Mouse (Mus musculus) hindbrain, embryonic 15.5 days (tissue): ENCODE data around the gene Enox1. TPM values are rescaled to one million over a fixed set of nuclear protein-coding genes. Genes with fewer than 3 reads are reported as not detected.

ENCODE experiments used
- ATAC-seq: fragments of 200-750 bp; cut with Nextera tagmentation; 2 replicates; pipeline ENCODE4 v1.8.0; 2017; ENCODE audit warnings: low read depth, moderate number of reproducible peaks, moderate TSS enrichment; ENCODE audit not compliant: low FRiP score
- H3K27ac ChIP-seq: fragments of 300-500 bp; sonication (generic); replicated peaks from 2 replicates; pipeline ENCODE4 v1.5.1; 2015; ENCODE audit warnings: mild to moderate bottlenecking, inconsistent platforms
- H3K27me3 ChIP-seq: fragments of 300-500 bp; sonication (generic); 2 replicates; pipeline ENCODE4 v1.6.1; 2015; ENCODE audit warnings: control low read depth, inconsistent platforms
- H3K36me3 ChIP-seq: fragments of 300-500 bp; sonication (generic); 2 replicates; pipeline ENCODE4 v1.6.1; 2015; ENCODE audit warnings: control low read depth, inconsistent platforms
- H3K4me1 ChIP-seq: fragments of 300-500 bp; sonication (generic); replicated peaks from 2 replicates; pipeline ENCODE4 v1.6.1; 2015; ENCODE audit warnings: control low read depth, inconsistent platforms
- H3K4me2 ChIP-seq: fragments of 300-500 bp; sonication (generic); 2 replicates; pipeline ENCODE4 v1.6.1; 2015; ENCODE audit warnings: moderate library complexity, mild to moderate bottlenecking, inconsistent platforms
- H3K4me3 ChIP-seq: fragments of 300-500 bp; sonication (generic); 2 replicates; pipeline ENCODE4 v1.5.1; 2015; ENCODE audit warnings: mild to moderate bottlenecking, inconsistent platforms
- H3K9ac ChIP-seq: fragments of 300-500 bp; sonication (generic); 2 replicates; pipeline ENCODE4 v1.6.1; 2015; ENCODE audit warnings: inconsistent platforms
- H3K9me3 ChIP-seq: fragments of 300-500 bp; sonication (generic); 2 replicates; pipeline ENCODE4 v1.6.1; 2016; ENCODE audit warnings: control low read depth, inconsistent platforms
- whole genome bisulfite sequencing: fragments of 180-500 bp; shearing (Covaris S2); methylation state at CpG from one replicate; pipeline ENCODE4 v1.1.7; 2015; 5-methylcytosine and 5-hydroxymethylcytosine counted together
- polyA plus RNA-seq: library from polyadenylated mRNA; unstranded; fragments of >200 nt; fragmentation: Nextera tagmentation; extraction: Ambion mirVana; gene quantifications from 2 replicates; pipeline ENCODE4 v1.2.1, GENCODE M21; 2015

Enox1 gene
- polyA plus RNA-seq, 1 experiment from 2014 or later: 43.5 TPM

DNA sequence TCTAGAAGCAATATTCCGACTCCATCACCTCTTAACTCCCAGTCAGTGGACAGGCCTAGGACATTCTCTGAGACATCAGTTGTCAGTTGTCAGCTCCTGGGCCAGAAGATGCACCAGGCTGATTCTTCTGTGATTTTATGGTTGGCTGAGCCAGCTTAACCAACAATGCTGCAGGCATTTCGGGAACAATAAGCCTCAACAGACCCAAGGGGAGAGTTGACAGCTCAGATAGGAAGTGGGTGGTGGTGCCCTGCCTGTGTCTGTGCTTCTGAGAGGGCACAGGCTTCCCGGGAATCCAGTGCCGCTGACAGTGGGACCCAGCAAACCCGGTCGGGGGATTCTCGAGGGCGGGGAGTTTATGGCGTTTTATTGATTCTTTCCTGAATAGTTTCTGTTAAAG, 229.1 kb downstream of the Enox1 start:
- Histone ChIP-seq H3K4me3 (no peak overlapping the region), H3K27me3 (no peaks in the 10 kb centered on the region), H3K4me1 (peaks cover 7% of the 10 kb centered on the region), H3K4me2 (no peak overlapping the region), H3K27ac (no peak overlapping the region), H3K36me3 (no peaks in the 10 kb centered on the region), H3K9ac (no peak overlapping the region), H3K9me3 (no peaks in the 10 kb centered on the region)
- WGBS: 14% methylated on average over 9 of the region's 9 CpGs
- no peak for ATAC-seq

DNA sequence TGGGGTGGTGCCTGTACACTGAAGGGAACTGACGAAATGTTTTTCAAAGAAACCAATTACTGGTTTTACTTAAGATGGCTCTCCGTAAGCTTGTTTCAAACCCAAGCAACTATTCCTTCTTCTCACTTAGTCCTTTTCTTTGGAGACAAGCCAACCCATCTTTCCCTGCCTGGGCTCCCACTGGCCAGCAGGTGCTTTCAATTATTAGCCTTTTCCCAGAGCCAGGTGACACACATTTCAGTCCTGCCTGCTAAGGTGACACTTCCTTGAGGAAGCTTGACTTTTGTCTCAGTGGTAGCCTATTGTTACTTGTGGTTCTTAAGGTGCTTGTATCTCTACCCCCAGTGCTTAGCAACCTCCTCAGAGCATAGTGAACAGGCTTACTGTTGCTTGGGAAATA, 231.3 kb downstream of the Enox1 start:
- WGBS: 92% methylated on average over 2 of the region's 2 CpGs
- ATAC-seq: no peak

DNA sequence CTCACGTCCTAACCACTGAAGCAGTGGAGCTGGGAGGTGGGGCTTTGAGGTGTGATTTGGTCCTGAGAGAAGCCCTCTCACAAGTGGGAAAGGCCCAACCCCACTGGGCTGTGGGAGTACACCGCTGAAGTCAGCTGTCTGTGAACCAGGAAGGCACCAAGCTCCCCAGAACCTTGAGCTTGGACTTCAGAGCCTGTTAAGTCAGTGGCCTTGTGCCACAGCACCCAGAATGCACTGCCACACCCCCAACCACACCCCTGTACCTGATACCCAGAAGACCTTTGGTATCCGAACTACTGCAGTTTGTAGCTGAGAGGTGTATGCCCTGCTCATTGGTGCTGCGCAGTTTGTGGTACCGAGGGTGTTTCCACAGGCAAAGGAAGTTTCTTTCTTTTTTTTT, 232.7 kb downstream of the Enox1 start:
- no peaks in the 10 kb centered on the region for H3K27me3 ChIP-seq
- H3K27ac ChIP-seq: no peak overlapping the region
- peaks cover 7% of the 10 kb centered on the region for H3K4me1 ChIP-seq
- 86% methylated on average over 5 of the region's 5 CpGs for WGBS
- H3K36me3 ChIP-seq: no peaks in the 10 kb centered on the region
- no peak overlapping the region for H3K4me3 ChIP-seq
- H3K9me3 ChIP-seq: no peaks in the 10 kb centered on the region
- H3K9ac ChIP-seq: no peak overlapping the region
- no peak overlapping the region for H3K4me2 ChIP-seq
- no peak for ATAC-seq

More for the DNA sequence above, 231.3 kb downstream of the Enox1 start:
- Histone ChIP-seq H3K27me3 (no peaks in the 10 kb centered on the region), H3K4me1 (peaks cover 7% of the 10 kb centered on the region), H3K9ac (no peak overlapping the region), H3K36me3 (no peaks in the 10 kb centered on the region), H3K27ac (no peak overlapping the region), H3K9me3 (no peaks in the 10 kb centered on the region), H3K4me2 (no peak overlapping the region), H3K4me3 (no peak overlapping the region)

DNA sequence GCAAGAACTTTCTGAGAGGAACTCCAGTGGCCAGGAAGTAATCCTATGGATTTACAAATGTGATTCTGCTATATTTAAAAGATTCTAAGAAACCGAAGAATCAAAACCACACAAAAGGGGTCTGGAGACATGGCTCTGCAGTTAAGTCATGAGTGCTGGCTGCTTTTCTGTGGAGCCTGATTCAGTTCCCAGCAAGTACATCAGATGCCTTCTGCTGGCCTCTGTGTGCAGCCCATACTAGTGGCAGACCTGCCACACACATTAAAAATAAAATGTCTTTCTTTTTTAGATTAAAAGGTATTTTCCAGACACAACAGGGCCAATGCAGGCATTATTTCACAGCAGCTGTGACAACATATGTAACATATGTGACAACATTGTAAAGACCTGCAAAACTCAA, 235.9 kb downstream of the Enox1 start:
- 83% methylated on average over 1 of the region's 1 CpGs for WGBS
- Histone ChIP-seq H3K4me2 (no peak overlapping the region), H3K9me3 (no peaks in the 10 kb centered on the region), H3K4me1 (no peaks in the 10 kb centered on the region), H3K9ac (no peak overlapping the region), H3K27me3 (no peaks in the 10 kb centered on the region), H3K36me3 (no peaks in the 10 kb centered on the region), H3K27ac (no peak overlapping the region), H3K4me3 (no peak overlapping the region)
- ATAC-seq: no peak

DNA sequence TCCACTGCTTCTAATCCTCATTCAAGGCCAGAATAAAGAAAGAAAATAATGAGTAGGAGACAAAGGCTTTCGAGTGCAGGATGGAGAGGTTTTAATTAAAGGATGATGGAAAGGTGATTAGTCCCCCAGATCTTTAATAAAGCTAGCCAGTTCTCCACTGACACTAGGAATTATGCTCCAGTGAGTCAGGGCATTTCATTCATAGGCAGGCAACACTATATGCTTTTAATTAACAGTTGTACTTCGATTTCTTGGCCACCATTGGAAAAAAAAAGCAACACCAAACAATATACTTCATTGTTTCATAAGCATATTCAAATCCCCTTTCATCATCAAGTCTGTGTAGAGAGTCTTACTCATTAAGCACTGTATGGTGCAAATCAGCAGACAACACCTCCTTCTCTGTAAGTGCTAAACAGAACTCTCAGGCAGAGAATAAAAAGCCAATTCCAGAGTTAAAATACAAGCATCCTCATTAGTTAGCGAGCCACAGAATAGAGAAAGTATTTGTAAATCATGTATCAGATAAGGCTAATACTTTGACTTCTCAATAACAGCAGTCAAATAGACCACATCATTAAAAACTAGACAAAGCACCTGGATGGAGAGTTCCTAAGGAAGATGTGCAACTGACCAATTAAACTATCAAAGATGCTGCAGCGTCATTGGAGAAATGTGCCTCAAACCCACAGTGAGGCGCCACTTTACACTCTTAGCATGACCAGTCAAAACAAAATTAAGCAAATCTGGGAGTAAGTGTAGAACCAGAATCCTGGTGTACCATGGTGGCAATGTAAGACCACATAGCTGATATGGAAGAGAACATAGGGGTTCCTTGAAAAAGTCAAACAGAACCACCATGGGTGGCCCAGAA, 249.9 kb downstream of the Enox1 start:
- WGBS: 68% methylated on average over 5 of the region's 5 CpGs
- Histone ChIP-seq H3K36me3 (no peaks in the 10 kb centered on the region), H3K27ac (no peak overlapping the region; the same call in 1 of the 2 replicates), H3K9ac (no peak overlapping the region), H3K4me3 (no peak overlapping the region), H3K4me1 (no peaks in the 10 kb centered on the region), H3K4me2 (no peak overlapping the region), H3K27me3 (no peaks in the 10 kb centered on the region), H3K9me3 (no peaks in the 10 kb centered on the region)
- ATAC-seq: no peak

DNA sequence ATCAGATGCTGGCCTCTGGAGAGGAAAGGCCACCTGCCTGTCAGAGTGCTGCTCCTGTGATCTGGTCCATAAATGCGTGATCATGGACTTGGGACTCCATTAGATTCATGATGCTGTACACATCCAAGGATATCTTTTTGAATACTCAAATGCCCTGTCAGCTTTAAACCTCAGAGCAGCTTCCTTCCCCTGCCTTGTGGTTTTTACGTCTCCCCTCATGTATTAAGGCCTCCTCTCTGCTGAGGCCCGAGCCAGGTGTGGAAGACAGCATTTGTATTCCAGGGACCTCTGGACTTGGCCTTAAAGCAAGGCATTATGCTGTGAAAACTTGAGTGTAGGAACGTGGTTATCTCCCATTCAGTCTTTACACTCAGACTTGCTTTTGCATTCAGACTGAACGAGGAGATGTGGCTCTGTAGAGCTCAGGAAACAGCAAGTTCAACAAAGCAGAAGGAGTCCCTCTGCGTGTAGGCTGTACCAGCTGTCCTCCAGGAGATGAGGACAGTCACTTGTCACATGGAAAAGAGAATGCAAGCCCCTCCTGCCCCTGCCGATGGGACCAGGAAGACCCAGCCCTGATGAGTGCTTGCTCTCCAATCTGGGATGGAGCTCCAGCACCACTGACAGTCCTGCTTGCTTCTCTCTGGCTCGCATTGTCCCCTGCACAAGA, 252.8 kb downstream of the Enox1 start:
- no peak overlapping the region for H3K27ac ChIP-seq
- WGBS: 84% methylated on average over 8 of the region's 8 CpGs
- H3K36me3 ChIP-seq: no peaks in the 10 kb centered on the region
- no peak overlapping the region for H3K9ac ChIP-seq
- H3K4me2 ChIP-seq: no peak overlapping the region
- no peak for ATAC-seq
- no peaks in the 10 kb centered on the region for H3K27me3 ChIP-seq
- no peak overlapping the region for H3K4me3 ChIP-seq
- no peaks in the 10 kb centered on the region for H3K4me1 ChIP-seq
- H3K9me3 ChIP-seq: no peaks in the 10 kb centered on the region

DNA sequence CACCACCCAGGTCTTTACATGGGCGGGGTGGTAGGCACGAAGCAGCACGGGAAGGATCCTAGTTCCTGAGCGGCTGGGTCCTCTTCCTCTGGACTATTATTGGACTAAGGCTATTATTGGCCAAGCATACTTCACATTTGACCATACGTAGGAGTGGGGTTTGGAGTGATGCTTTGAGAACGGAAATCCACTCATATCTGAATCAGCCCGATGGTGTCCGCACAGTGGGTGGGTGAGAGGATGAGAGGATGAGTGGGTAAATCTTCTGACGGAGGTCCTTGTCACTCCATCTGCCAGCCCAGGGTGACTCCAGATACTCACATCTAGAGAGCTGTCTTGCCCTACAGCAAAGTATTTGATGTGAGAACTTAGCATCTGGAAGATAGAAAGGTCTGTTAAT, 253.8 kb downstream of the Enox1 start:
- ATAC-seq: no peak
- Histone ChIP-seq H3K4me3 (no peak overlapping the region), H3K27me3 (no peaks in the 10 kb centered on the region), H3K27ac (no peak overlapping the region), H3K9me3 (no peaks in the 10 kb centered on the region), H3K36me3 (no peaks in the 10 kb centered on the region), H3K9ac (no peak overlapping the region), H3K4me1 (no peaks in the 10 kb centered on the region), H3K4me2 (no peak overlapping the region)
- WGBS: 95% methylated on average over 9 of the region's 9 CpGs

DNA sequence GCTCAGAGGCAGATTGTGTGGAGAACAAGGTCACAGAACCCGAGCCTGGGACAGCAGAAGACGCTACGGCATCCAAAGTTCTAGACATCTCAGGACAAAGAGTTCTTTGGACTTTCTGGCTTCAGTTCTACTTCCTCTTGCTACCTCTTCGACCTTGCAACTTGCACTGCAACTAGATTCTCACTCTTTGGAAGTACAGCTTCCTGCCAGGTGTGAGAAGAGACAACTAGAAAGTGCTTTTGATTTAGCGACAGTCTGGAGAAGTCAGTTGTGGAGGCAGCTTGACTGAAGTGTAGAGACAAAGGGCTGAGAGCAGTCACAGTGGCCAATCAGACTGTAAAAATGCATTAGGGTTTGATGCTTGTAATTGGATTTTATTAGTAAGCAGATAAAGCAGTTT, 256.5 kb downstream of the Enox1 start:
- Histone ChIP-seq H3K4me3 (no peak overlapping the region), H3K36me3 (no peaks in the 10 kb centered on the region), H3K27me3 (no peaks in the 10 kb centered on the region), H3K9ac (no peak overlapping the region), H3K9me3 (no peaks in the 10 kb centered on the region), H3K4me2 (no peak overlapping the region), H3K27ac (no peak overlapping the region), H3K4me1 (no peaks in the 10 kb centered on the region)
- 86% methylated on average over 5 of the region's 5 CpGs for WGBS
- no peak for ATAC-seq

DNA sequence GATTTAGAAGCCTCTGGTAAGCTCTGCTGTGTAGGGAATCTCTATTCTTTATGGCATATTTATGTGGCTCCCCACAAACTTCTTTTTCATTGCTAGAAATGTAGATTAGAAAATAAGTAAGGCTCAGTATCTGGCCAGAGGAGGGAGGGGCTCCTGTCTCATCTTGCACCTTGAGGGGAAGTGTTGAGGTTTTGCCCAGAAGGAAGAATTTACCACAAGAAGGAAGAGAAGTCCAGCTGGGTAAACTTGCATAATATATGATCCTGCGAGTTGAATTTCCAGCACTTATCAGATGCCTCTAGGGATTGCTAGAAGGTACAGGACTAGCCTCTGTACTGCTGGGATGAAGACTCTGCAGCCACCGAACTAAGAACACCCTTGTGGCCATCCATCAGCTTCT, 259.8 kb downstream of the Enox1 start:
- Histone ChIP-seq H3K4me1 (no peaks in the 10 kb centered on the region), H3K9ac (no peak overlapping the region), H3K4me3 (no peak overlapping the region), H3K36me3 (no peaks in the 10 kb centered on the region), H3K9me3 (no peaks in the 10 kb centered on the region), H3K27me3 (no peaks in the 10 kb centered on the region), H3K27ac (no peak overlapping the region), H3K4me2 (no peak overlapping the region)
- 74% methylated on average over 2 of the region's 2 CpGs for WGBS
- no peak for ATAC-seq

DNA sequence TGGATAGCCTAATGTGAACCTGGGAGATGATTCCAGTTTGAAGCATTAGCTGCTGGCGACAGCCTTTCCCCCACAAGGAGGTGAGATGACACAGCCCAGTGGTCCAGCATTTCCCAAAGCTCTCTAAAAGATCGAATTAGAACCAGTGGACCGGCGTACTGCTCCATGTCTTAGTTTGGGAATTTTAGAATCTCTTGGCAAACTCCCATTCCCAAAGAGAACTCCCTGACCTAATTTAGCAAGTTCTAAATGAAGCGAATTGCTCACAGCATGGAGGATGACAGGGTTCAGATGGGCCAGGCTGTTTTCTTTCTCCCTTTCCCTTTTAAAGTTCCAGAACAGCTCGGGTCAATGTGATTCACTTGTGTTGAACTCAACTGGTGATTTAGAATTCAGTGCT, 264.5 kb downstream of the Enox1 start:
- Histone ChIP-seq H3K4me3 (no peak overlapping the region), H3K9me3 (no peaks in the 10 kb centered on the region), H3K27me3 (no peaks in the 10 kb centered on the region), H3K4me2 (no peak overlapping the region), H3K36me3 (no peaks in the 10 kb centered on the region), H3K9ac (no peak overlapping the region), H3K4me1 (no peaks in the 10 kb centered on the region), H3K27ac (no peak overlapping the region)
- WGBS: 55% methylated on average over 6 of the region's 6 CpGs
- ATAC-seq: no peak

DNA sequence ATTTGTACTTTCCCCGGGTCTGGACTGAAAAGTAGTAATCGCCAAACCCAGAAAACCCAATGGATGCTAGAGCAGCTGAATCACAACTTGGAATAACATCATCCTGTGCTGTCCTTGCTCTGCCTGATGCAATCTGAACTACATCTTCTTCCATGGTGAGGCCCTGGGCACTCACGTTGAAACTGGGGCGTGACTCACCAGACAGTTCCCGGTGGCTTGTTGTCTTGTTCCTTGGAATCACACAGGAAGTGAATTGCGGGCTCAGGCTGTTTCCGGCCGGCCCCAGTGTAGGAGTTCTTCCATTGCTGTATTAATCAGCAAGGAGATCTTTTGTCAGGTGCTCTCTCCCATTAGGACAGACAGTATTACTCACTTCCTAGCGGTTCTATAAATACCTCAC, 266.6 kb downstream of the Enox1 start:
- Histone ChIP-seq H3K4me1 (no peaks in the 10 kb centered on the region), H3K27me3 (no peaks in the 10 kb centered on the region), H3K4me3 (no peak overlapping the region), H3K27ac (no peak overlapping the region), H3K4me2 (no peak overlapping the region), H3K9me3 (no peaks in the 10 kb centered on the region), H3K9ac (no peak overlapping the region), H3K36me3 (no peaks in the 10 kb centered on the region)
- no peak for ATAC-seq
- 88% methylated on average over 9 of the region's 9 CpGs for WGBS

DNA sequence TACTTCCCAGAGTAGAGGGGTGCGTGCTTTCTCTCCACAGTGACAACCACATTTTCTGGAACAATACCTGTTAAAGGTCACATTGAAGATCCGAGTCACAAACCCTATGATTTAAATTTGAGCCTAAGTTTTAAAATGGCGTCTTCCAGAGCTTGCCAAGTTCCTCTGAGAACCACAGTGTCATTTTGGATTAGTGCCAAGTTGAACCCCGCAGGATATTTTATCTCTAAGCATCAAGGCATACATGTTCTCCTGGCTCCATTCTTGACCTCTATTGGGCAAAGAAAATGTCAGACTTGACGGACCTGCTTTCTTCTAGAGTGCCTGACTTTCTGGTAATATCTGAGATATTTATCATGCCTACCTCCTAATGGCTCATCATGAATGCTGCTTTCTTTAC, 282.9 kb downstream of the Enox1 start:
- no peaks in the 10 kb centered on the region for H3K27me3 ChIP-seq
- no peak overlapping the region for H3K27ac ChIP-seq
- H3K4me1 ChIP-seq: 0 out of 2 replicates have a peak, but pooled peaks cover 3% of the 10 kb centered on the region
- H3K4me3 ChIP-seq: no peak overlapping the region
- H3K36me3 ChIP-seq: no peaks in the 10 kb centered on the region
- H3K4me2 ChIP-seq: no peak overlapping the region
- ATAC-seq: no peak
- 69% methylated on average over 5 of the region's 5 CpGs for WGBS
- no peaks in the 10 kb centered on the region for H3K9me3 ChIP-seq
- no peak overlapping the region for H3K9ac ChIP-seq
